In genomic region chr13:4265047-4265446, GRCm38 (mm10) we compare ENCODE assay signal across 30 mouse cellular contexts. TPM values are rescaled to one million over a fixed set of nuclear protein-coding genes. Genes with fewer than 3 reads are reported as not detected.
"Had no signal": no experiment of that assay in that cellular context is flagged by ENCODE, and none has a peak within 500 bp of the region (broad histone marks: within the 10 kb centered on the region; RNA-seq: fewer than 3 reads in every experiment).

No protein-coding gene starts in this region.

- H3K9ac ChIP-seq: heart, embryonic 13.5 days; heart, embryonic 15.5 days; hindbrain, embryonic 13.5 days; hindbrain, embryonic 15.5 days; kidney, embryonic 15.5 days; limb, embryonic 12.5 days; liver, embryonic 13.5 days; liver, embryonic 15.5 days; liver, postnatal 0 days had no signal

- H3K36me3 ChIP-seq: heart, embryonic 13.5 days; heart, embryonic 15.5 days; hindbrain, embryonic 13.5 days; hindbrain, embryonic 15.5 days; kidney, embryonic 15.5 days; limb, embryonic 10.5 days; limb, embryonic 12.5 days; liver, embryonic 13.5 days; liver, embryonic 15.5 days had no signal

- H3K9me3 ChIP-seq: heart, embryonic 13.5 days; heart, embryonic 15.5 days; hindbrain, embryonic 13.5 days; hindbrain, embryonic 15.5 days; kidney, embryonic 15.5 days; limb, embryonic 10.5 days; limb, embryonic 12.5 days; liver, embryonic 13.5 days; liver, embryonic 15.5 days had no signal

- H3K27me3 ChIP-seq: heart, embryonic 13.5 days; heart, embryonic 15.5 days; hindbrain, embryonic 13.5 days; hindbrain, embryonic 15.5 days; kidney, embryonic 15.5 days; limb, embryonic 12.5 days; liver, embryonic 13.5 days; liver, embryonic 15.5 days had no signal

- H3K4me3 ChIP-seq: heart, adult 2 months; heart, embryonic 13.5 days; heart, embryonic 15.5 days; hindbrain, embryonic 13.5 days; hindbrain, embryonic 15.5 days; kidney, embryonic 15.5 days; layer of hippocampus, adult 2 months; left cerebral cortex, adult 2 months; limb, embryonic 10.5 days; limb, embryonic 12.5 days; liver, embryonic 13.5 days; liver, embryonic 15.5 days had no signal

- H3K27ac ChIP-seq: heart, adult 2 months; heart, embryonic 13.5 days; heart, embryonic 15.5 days; hindbrain, embryonic 13.5 days; hindbrain, embryonic 15.5 days; hindbrain, postnatal 0 days; kidney, embryonic 15.5 days; kidney, postnatal 0 days; layer of hippocampus, adult 2 months; left cerebral cortex, adult 2 months; limb, embryonic 10.5 days; limb, embryonic 12.5 days; liver, embryonic 13.5 days; liver, embryonic 15.5 days had no signal

- H3K4me1 ChIP-seq: heart, embryonic 13.5 days; heart, embryonic 15.5 days; hindbrain, embryonic 13.5 days; hindbrain, embryonic 15.5 days; kidney, embryonic 15.5 days; limb, embryonic 10.5 days; limb, embryonic 12.5 days; liver, embryonic 13.5 days; liver, embryonic 15.5 days had no signal

- ATAC-seq: hindbrain, postnatal 0 days; liver, postnatal 0 days had no signal

- H3K4me2 ChIP-seq: heart, embryonic 11.5 days; heart, embryonic 13.5 days; heart, embryonic 15.5 days; hindbrain, embryonic 13.5 days; hindbrain, embryonic 15.5 days; kidney, embryonic 15.5 days; limb, embryonic 12.5 days; liver, embryonic 13.5 days; liver, embryonic 15.5 days had no signal

- DNase-seq: gastrocnemius, postnatal 14 days; gastrocnemius, postnatal 36 days; heart, adult 11 months; heart, adult 2 months; heart, postnatal 14 days; heart, postnatal 36 days; kidney, postnatal 25 days; kidney, postnatal 4 days; liver; liver, embryonic 13.5 days; liver, postnatal 0 days had no signal

RNA-seq across cellular contexts. Expression of gene Akr1c12, which starts 14.2 kb away (rescaled TPM):
- total RNA-seq: gastrocnemius, adult 18-20 months; gastrocnemius, adult 8-10 months; gastrocnemius, postnatal 14 days; gastrocnemius, postnatal 36 days; heart, adult 2 months; heart, postnatal 14 days; heart, postnatal 36 days; hindbrain, postnatal 0 days; layer of hippocampus, adult 2 months; layer of hippocampus, postnatal 10 days; layer of hippocampus, postnatal 25 days; left cerebral cortex, adult 2 months; left cerebral cortex, postnatal 14 days; left cerebral cortex, postnatal 36 days had no signal
- polyA plus RNA-seq: limb, embryonic 12.5 days had no signal

RNA-seq across cellular contexts. Expression of gene Akr1c19, which starts 36.5 kb away (rescaled TPM):
- total RNA-seq: layer of hippocampus, adult 2 months; layer of hippocampus, postnatal 25 days; left cerebral cortex, adult 2 months; left cerebral cortex, postnatal 14 days; left cerebral cortex, postnatal 36 days had no signal
